Mouse (Mus musculus): ENCODE measurements around the gene Samd1.

GRCm38 (mm10) chr8:83994030-83994429 is 3.4 kb upstream of the Samd1 start:
- no peak for TF ChIP-seq CTCF (IDR thresholded peaks at IDR 0.05; ENCODE audit: low read depth)
- TF ChIP-seq EP300 (optimal IDR thresholded peaks at IDR 0.05): no peak

Measured in stomach, postnatal 0 days (tissue).